Mouse (Mus musculus): Measurements from ENCODE around the gene Cldn5. TPM values are rescaled to one million over a fixed set of nuclear protein-coding genes. Genes with fewer than 3 reads are reported as not detected.

Cldn5 gene
- polyA plus RNA-seq, 1 experiment from 2014 or later = 105 TPM

GRCm38 (mm10) chr16:18785485-18785884 is 8.8 kb downstream of the Cldn5 start:
- H3K27ac ChIP-seq (ENCODE audit: low read depth) = no peak overlapping the region
- ATAC-seq (ENCODE audit: insufficient read depth) (no peak), DNase-seq (no peak)
- WGBS = 60% methylated on average over 1 of the region's 1 CpGs
- H3K4me2 ChIP-seq = no peak overlapping the region
- no peaks in the 10 kb centered on the region for H3K9me3 ChIP-seq (ENCODE audit: low read depth, low read length)
- no peaks in the 10 kb centered on the region for H3K4me1 ChIP-seq (ENCODE audit: insufficient read depth)
- no peak overlapping the region for H3K4me3 ChIP-seq (ENCODE audit: low read depth, low read length)
- peaks cover 81% of the 10 kb centered on the region for H3K36me3 ChIP-seq (ENCODE audit: insufficient read depth)
- H3K9ac ChIP-seq = no peak overlapping the region
- TF ChIP-seq CTCF (IDR thresholded peaks at IDR 0.05; ENCODE audit: low read depth) = no peak
- H3K27me3 ChIP-seq (ENCODE audit: insufficient read depth, low read length) = no peaks in the 10 kb centered on the region

GRCm38 (mm10) chr16:18786652-18787051 is 10.0 kb downstream of the Cldn5 start:
- DNase-seq (no peak), ATAC-seq (ENCODE audit: insufficient read depth) (no peak)
- Histone ChIP-seq H3K4me3 (ENCODE audit: low read depth, low read length) (no peak overlapping the region), H3K9ac (no peak overlapping the region), H3K27ac (ENCODE audit: low read depth) (no peak overlapping the region), H3K9me3 (ENCODE audit: low read depth, low read length) (no peaks in the 10 kb centered on the region), H3K4me1 (ENCODE audit: insufficient read depth) (no peaks in the 10 kb centered on the region), H3K36me3 (ENCODE audit: insufficient read depth) (peaks cover 81% of the 10 kb centered on the region), H3K27me3 (ENCODE audit: insufficient read depth, low read length) (no peaks in the 10 kb centered on the region), H3K4me2 (no peak overlapping the region)
- WGBS = 86% methylated on average over 10 of the region's 10 CpGs
- TF ChIP-seq CTCF (IDR thresholded peaks at IDR 0.05; ENCODE audit: low read depth) = no peak

DNA sequence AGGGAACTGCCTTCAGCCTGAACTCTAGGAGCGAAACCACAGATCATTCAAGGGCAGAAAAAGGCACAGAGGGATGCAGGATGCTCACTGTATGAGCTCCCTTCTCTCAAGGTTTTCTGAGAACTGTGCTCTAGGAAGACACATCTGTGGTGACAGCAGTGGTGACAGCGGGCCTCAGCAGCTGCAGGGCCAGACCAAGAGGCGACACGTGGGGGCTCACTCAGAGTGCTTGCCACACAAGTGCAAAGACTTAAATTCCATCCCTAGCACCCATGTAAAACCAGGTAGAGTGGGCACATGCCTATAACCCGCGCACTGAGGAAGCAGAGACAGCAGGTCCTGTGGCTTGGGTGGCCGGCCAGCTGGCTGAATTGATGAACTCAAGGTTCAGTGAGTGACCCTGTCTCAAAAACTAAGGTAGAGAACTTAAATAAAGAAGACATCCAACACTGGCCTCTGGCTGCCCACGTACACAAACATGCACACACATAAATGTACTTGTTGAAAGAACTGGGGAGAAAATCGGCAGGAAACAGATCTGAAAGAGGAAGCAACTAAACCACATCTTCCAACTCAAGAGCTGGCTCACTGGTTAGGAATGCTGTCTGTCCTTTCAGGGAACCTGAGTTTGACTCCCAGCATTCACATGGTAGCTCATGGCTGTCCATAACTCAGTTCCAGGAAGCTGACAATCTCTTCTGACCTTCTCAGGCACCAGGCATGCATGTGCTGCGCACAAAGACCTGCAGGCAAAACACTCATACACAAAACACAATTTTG is 12.2 kb downstream of the Cldn5 start:
- no peaks in the 10 kb centered on the region for H3K4me1 ChIP-seq (ENCODE audit: insufficient read depth)
- 87% methylated on average over 10 of the region's 10 CpGs for WGBS
- H3K27me3 ChIP-seq (ENCODE audit: insufficient read depth, low read length) = no peaks in the 10 kb centered on the region
- no peak overlapping the region for H3K4me2 ChIP-seq
- DNase-seq (no peak), ATAC-seq (ENCODE audit: insufficient read depth) (no peak)
- H3K9ac ChIP-seq = no peak overlapping the region
- no peak for TF ChIP-seq CTCF (IDR thresholded peaks at IDR 0.05; ENCODE audit: low read depth)
- no peak overlapping the region for H3K4me3 ChIP-seq (ENCODE audit: low read depth, low read length)
- no peaks in the 10 kb centered on the region for H3K9me3 ChIP-seq (ENCODE audit: low read depth, low read length)
- H3K36me3 ChIP-seq (ENCODE audit: insufficient read depth) = peaks cover 84% of the 10 kb centered on the region
- no peak overlapping the region for H3K27ac ChIP-seq (ENCODE audit: low read depth)

GRCm38 (mm10) chr16:18795223-18795899 is 18.7 kb downstream of the Cldn5 start:
- H3K9me3 ChIP-seq (ENCODE audit: low read depth, low read length) = no peaks in the 10 kb centered on the region
- H3K4me1 ChIP-seq (ENCODE audit: insufficient read depth) = no peaks in the 10 kb centered on the region
- H3K27ac ChIP-seq (ENCODE audit: low read depth) = no peak overlapping the region
- no peak for ATAC-seq (ENCODE audit: insufficient read depth)
- WGBS = 92% methylated on average over 11 of the region's 11 CpGs
- H3K36me3 ChIP-seq (ENCODE audit: insufficient read depth) = peaks cover 97% of the 10 kb centered on the region
- H3K27me3 ChIP-seq (ENCODE audit: insufficient read depth, low read length) = no peaks in the 10 kb centered on the region
- no peak for DNase-seq
- no peak overlapping the region for H3K9ac ChIP-seq
- H3K4me3 ChIP-seq (ENCODE audit: low read depth, low read length) = no peak overlapping the region
- TF ChIP-seq CTCF (IDR thresholded peaks at IDR 0.05; ENCODE audit: low read depth) = no peak
- no peak overlapping the region for H3K4me2 ChIP-seq

DNA sequence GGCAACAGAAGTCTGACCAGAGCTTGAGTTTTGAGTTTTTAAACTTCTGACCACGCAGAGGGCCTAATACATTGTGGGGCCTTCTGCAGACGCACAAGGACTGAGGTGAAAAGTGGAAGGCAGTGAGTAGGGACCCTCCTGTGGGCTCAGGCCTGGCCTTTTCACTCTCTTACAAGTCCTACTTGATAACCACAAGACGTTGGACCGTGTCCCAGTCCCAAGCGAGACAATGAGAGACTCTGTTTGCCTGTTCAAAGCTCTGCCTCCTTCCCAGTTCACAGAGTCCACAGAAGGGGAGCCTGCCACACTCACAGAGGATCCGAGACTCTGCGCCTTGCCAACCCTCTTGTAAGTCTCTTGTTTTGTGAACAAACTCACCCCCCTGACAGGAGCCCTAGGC is 20.0 kb downstream of the Cldn5 start:
- 82% methylated on average over 7 of the region's 7 CpGs for WGBS
- no peak for ATAC-seq (ENCODE audit: insufficient read depth)
- peak; percentile 17 for DNase-seq
- no peak for TF ChIP-seq CTCF (IDR thresholded peaks at IDR 0.05; ENCODE audit: low read depth)
- Histone ChIP-seq H3K27me3 (ENCODE audit: insufficient read depth, low read length) (no peaks in the 10 kb centered on the region), H3K4me2 (no peak overlapping the region), H3K9ac (no peak overlapping the region), H3K27ac (ENCODE audit: low read depth) (no peak overlapping the region), H3K36me3 (ENCODE audit: insufficient read depth) (peaks cover 97% of the 10 kb centered on the region), H3K4me1 (ENCODE audit: insufficient read depth) (no peaks in the 10 kb centered on the region), H3K4me3 (ENCODE audit: low read depth, low read length) (no peak overlapping the region), H3K9me3 (ENCODE audit: low read depth, low read length) (no peaks in the 10 kb centered on the region)

DNA sequence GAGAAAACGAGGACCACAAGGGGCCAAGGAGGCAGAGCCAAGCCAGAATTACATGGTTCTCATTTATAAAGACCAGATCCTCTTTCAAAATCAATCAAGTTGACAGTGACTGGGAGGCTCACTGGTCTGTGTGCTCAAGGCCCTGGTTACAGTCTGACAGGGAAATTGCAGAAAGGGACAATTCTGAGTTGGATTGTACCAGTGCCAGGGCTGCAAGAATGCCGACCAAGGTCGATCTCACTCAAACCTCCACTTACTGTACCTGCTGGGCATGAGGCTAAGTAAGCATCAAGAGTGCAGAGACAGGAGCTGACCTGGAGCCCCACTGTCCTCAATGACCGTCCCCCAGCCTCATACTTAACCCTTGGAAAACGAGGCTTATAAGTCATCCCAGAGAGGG is 21.5 kb downstream of the Cldn5 start:
- Histone ChIP-seq H3K9me3 (ENCODE audit: low read depth, low read length) (no peaks in the 10 kb centered on the region), H3K27ac (ENCODE audit: low read depth) (no peak overlapping the region), H3K36me3 (ENCODE audit: insufficient read depth) (peaks cover 91% of the 10 kb centered on the region), H3K27me3 (ENCODE audit: insufficient read depth, low read length) (no peaks in the 10 kb centered on the region), H3K9ac (no peak overlapping the region), H3K4me1 (ENCODE audit: insufficient read depth) (no peaks in the 10 kb centered on the region), H3K4me3 (ENCODE audit: low read depth, low read length) (no peak overlapping the region), H3K4me2 (no peak overlapping the region)
- ATAC-seq (ENCODE audit: insufficient read depth) = no peak
- DNase-seq = no peak
- WGBS = 86% methylated on average over 5 of the region's 5 CpGs
- TF ChIP-seq CTCF (IDR thresholded peaks at IDR 0.05; ENCODE audit: low read depth) = no peak

DNA sequence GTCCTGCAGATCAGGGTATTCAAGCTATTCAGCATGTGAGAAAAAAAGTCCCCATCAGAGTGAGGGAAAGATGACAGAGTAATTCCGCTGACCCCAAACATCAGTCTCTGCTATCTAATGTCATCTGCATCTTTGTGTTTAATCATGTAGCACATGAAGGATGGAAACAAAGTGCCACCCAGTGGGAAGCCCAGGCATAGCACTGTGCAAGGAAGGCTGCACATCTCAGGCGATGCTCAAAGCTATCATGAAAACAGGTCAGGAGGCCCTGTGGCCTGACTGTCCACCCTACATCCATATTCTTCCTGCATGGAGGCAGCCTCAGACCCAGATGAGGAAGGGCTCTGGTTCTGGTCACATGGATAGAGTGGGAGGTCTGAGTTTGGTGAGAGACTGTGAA is 22.2 kb downstream of the Cldn5 start:
- no peaks in the 10 kb centered on the region for H3K27me3 ChIP-seq (ENCODE audit: insufficient read depth, low read length)
- peak; percentile 80 for TF ChIP-seq CTCF (IDR thresholded peaks at IDR 0.05; ENCODE audit: low read depth)
- DNase-seq = peak; percentile 66
- no peak overlapping the region for H3K4me3 ChIP-seq (ENCODE audit: low read depth, low read length)
- 73% methylated on average over 2 of the region's 2 CpGs for WGBS
- no peaks in the 10 kb centered on the region for H3K4me1 ChIP-seq (ENCODE audit: insufficient read depth)
- H3K36me3 ChIP-seq (ENCODE audit: insufficient read depth) = peaks cover 88% of the 10 kb centered on the region
- no peaks in the 10 kb centered on the region for H3K9me3 ChIP-seq (ENCODE audit: low read depth, low read length)
- no peak overlapping the region for H3K27ac ChIP-seq (ENCODE audit: low read depth)
- H3K9ac ChIP-seq = no peak overlapping the region
- H3K4me2 ChIP-seq = no peak overlapping the region
- no peak; the same call in 1 of the 2 replicates for ATAC-seq (ENCODE audit: insufficient read depth)
